Mouse (Mus musculus) midbrain, embryonic 14.5 days (tissue): ENCODE data around the gene Hcn2. TPM values are rescaled to one million over a fixed set of nuclear protein-coding genes. Genes with fewer than 3 reads are reported as not detected.
A peak's percentile ranks its signal among the peaks of the same experiment; 100 is the strongest.
"Not testable (repeated sequence)": the region's sequence is repeated elsewhere in the genome, so short reads cannot be mapped to it uniquely, and the experiment has no call there.

Source experiments
- ATAC-seq: fragments of 200-750 bp; cut with Nextera tagmentation; 2 replicates; pipeline ENCODE4 v1.8.0; 2017; ENCODE audit warnings: moderate number of reproducible peaks, moderate library complexity; ENCODE audit not compliant: low FRiP score, low TSS enrichment
- DNase-seq: peaks from one replicate; pipeline ENCODE4 v3.0.0-alpha.2; 2015
- H3K27ac ChIP-seq: fragments of 300-500 bp; sonication (generic); replicated peaks from 2 replicates; pipeline ENCODE4 v1.5.1; 2014; ENCODE audit warnings: mild to moderate bottlenecking, low read depth, low read length, moderate library complexity
- H3K27me3 ChIP-seq: fragments of 300-500 bp; sonication (generic); 2 replicates; pipeline ENCODE4 v1.6.1; 2014; ENCODE audit warnings: low read length, control low read depth, mixed read lengths; ENCODE audit not compliant: control insufficient read depth, insufficient read depth
- H3K36me3 ChIP-seq: fragments of 300-500 bp; sonication (generic); 2 replicates; pipeline ENCODE4 v1.6.1; 2014; ENCODE audit warnings: low read length, control low read depth; ENCODE audit not compliant: control insufficient read depth, insufficient read depth
- H3K4me1 ChIP-seq: fragments of 300-500 bp; sonication (generic); 2 replicates; pipeline ENCODE4 v1.6.1; 2014; ENCODE audit warnings: mild to moderate bottlenecking, antibody characterized with exemption, low read length, control low read depth; ENCODE audit not compliant: control insufficient read depth, insufficient read depth
- H3K4me2 ChIP-seq: fragments of 300-500 bp; sonication (generic); 2 replicates; pipeline ENCODE4 v1.6.1; 2014; ENCODE audit warnings: mild to moderate bottlenecking, low read length, moderate library complexity
- H3K4me3 ChIP-seq: fragments of 300-500 bp; sonication (generic); replicated peaks from 2 replicates; pipeline ENCODE4 v1.5.1; 2014; ENCODE audit warnings: low read depth, low read length
- H3K9ac ChIP-seq: fragments of 300-500 bp; sonication (generic); replicated peaks from 2 replicates; pipeline ENCODE4 v1.6.1; 2014; ENCODE audit warnings: mild to moderate bottlenecking, low read length, moderate library complexity
- H3K9me3 ChIP-seq: fragments of 300-500 bp; sonication (generic); 2 replicates; pipeline ENCODE4 v1.6.1; 2016; ENCODE audit warnings: low read length, control low read depth, mixed read lengths; ENCODE audit not compliant: control insufficient read depth
- WGBS: fragments of 180-500 bp; shearing (Covaris S2); extraction: QIAGEN DNeasy Blood & Tissue Kit; methylation state at CpG from one replicate; pipeline ENCODE4 v1.1.7; 2014; 5-methylcytosine and 5-hydroxymethylcytosine counted together
- polyA plus RNA-seq: library from polyadenylated mRNA; unstranded; fragments of >200 nt; fragmentation: Nextera tagmentation; extraction: Ambion mirVana; gene quantifications from 2 replicates; pipeline ENCODE4 v1.2.1, GENCODE M21; 2014

Hcn2 gene
- polyA plus RNA-seq, 1 experiment from 2014 or later, result 0.89 TPM

- peak overlapping the region; percentile 59 for H3K4me2 ChIP-seq
- ATAC-seq (peak; percentile 43), DNase-seq (no peak)
- H3K27me3 ChIP-seq, result no peaks in the 10 kb centered on the region
- H3K9me3 ChIP-seq, result no peaks in the 10 kb centered on the region
- no peak overlapping the region for H3K9ac ChIP-seq
- peaks cover 23% of the 10 kb centered on the region for H3K36me3 ChIP-seq
- peak overlapping the region; percentile 65; the same call in 1 of the 2 replicates for H3K4me3 ChIP-seq
- WGBS, result 23% methylated on average over 6 of the region's 6 CpGs
- H3K4me1 ChIP-seq, result peaks cover 10% of the 10 kb centered on the region; the same call in 1 of the 2 replicates
- no peak overlapping the region for H3K27ac ChIP-seq
Measured at GRCm38 (mm10) chr10:79746774-79747151, 30.3 kb downstream of the Hcn2 start.

GRCm38 (mm10) chr10:79748496-79748895, 32.1 kb downstream of the Hcn2 start:
- no peak for ATAC-seq
- H3K9me3 ChIP-seq, result no peaks in the 10 kb centered on the region
- 74% methylated on average over 6 of the region's 6 CpGs for WGBS
- no peak overlapping the region for H3K9ac ChIP-seq
- DNase-seq, result no peak
- H3K4me2 ChIP-seq, result no peak overlapping the region
- H3K27me3 ChIP-seq, result no peaks in the 10 kb centered on the region
- H3K4me1 ChIP-seq, result peaks cover 10% of the 10 kb centered on the region; the same call in 1 of the 2 replicates
- H3K27ac ChIP-seq, result no peak overlapping the region
- peaks cover 8% of the 10 kb centered on the region; the same call in 1 of the 2 replicates for H3K36me3 ChIP-seq
- H3K4me3 ChIP-seq, result no peak overlapping the region

- ATAC-seq, result peak; percentile 82
Measured at GRCm38 (mm10) chr10:79754856-79755516, 38.6 kb downstream of the Hcn2 start, which contains the start of gene Fgf22. Gene Fgf22 (plus strand): TSS chr10:79755076.

GRCm38 (mm10) chr10:79755854-79756253, 39.4 kb downstream of the Hcn2 start:
- 76% methylated on average over 3 of the region's 3 CpGs for WGBS
- 0 out of 2 replicates have a peak, but pooled peaks cover 3% of the 10 kb centered on the region for H3K4me1 ChIP-seq
- DNase-seq, result no peak
- no peak overlapping the region for H3K4me3 ChIP-seq
- no peaks in the 10 kb centered on the region for H3K9me3 ChIP-seq
- H3K36me3 ChIP-seq, result peaks cover 45% of the 10 kb centered on the region
- no peak for ATAC-seq
- no peak overlapping the region for H3K9ac ChIP-seq
- H3K27ac ChIP-seq, result no peak overlapping the region
- no peaks in the 10 kb centered on the region for H3K27me3 ChIP-seq
- H3K4me2 ChIP-seq, result no peak overlapping the region

More at GRCm38 (mm10) chr10:79754856-79755516, 38.6 kb downstream of the Hcn2 start, which contains the start of gene Fgf22:
- no peaks in the 10 kb centered on the region for H3K9me3 ChIP-seq
- WGBS, result under 1% methylated on average over 36 of the region's 36 CpGs
- peak within 1 kb of the TSS; percentile 39 for H3K4me3 ChIP-seq
- 0 out of 2 replicates have a peak, but pooled peaks cover 3% of the 10 kb centered on the region for H3K4me1 ChIP-seq
- DNase-seq, result peak; percentile 86
- peaks cover 37% of the 10 kb centered on the region for H3K36me3 ChIP-seq
- H3K4me2 ChIP-seq, result peak within 1 kb of the TSS; percentile 69
- peak within 1 kb of the TSS; percentile 51; the same call in 1 of the 2 replicates for H3K9ac ChIP-seq
- H3K27ac ChIP-seq, result no peak within 1 kb of the TSS
- no peaks in the 10 kb centered on the region for H3K27me3 ChIP-seq

GRCm38 (mm10) chr10:79756660-79757059, 40.2 kb downstream of the Hcn2 start:
- ATAC-seq (no peak), DNase-seq (no peak)
- no peaks in the 10 kb centered on the region for H3K27me3 ChIP-seq
- H3K4me1 ChIP-seq, result 0 out of 2 replicates have a peak, but pooled peaks cover 3% of the 10 kb centered on the region
- peaks cover 53% of the 10 kb centered on the region for H3K36me3 ChIP-seq
- no peak overlapping the region for H3K4me3 ChIP-seq
- H3K4me2 ChIP-seq, result no peak overlapping the region
- WGBS, result 91% methylated on average over 24 of the region's 24 CpGs
- H3K27ac ChIP-seq, result no peak overlapping the region
- no peak overlapping the region for H3K9ac ChIP-seq
- no peaks in the 10 kb centered on the region for H3K9me3 ChIP-seq

GRCm38 (mm10) chr10:79759675-79760074, 43.2 kb downstream of the Hcn2 start:
- H3K27ac ChIP-seq, H3K9ac ChIP-seq, H3K4me2 ChIP-seq, H3K4me1 ChIP-seq, H3K9me3 ChIP-seq, DNase-seq, H3K27me3 ChIP-seq, ATAC-seq, H3K4me3 ChIP-seq: not testable (repeated sequence)
- WGBS, result 97% methylated on average over 1 of the region's 1 CpGs
- H3K36me3 ChIP-seq, result peaks cover 61% of the 10 kb centered on the region

- Histone ChIP-seq H3K4me1 (peaks cover 11% of the 10 kb centered on the region), H3K9me3 (no peaks in the 10 kb centered on the region), H3K4me3 (no peak overlapping the region), H3K27me3 (no peaks in the 10 kb centered on the region), H3K36me3 (peaks cover 61% of the 10 kb centered on the region), H3K9ac (no peak overlapping the region), H3K4me2 (no peak overlapping the region), H3K27ac (no peak overlapping the region)
- no peak for DNase-seq
- no peak for ATAC-seq
- 93% methylated on average over 11 of the region's 11 CpGs for WGBS
Measured at GRCm38 (mm10) chr10:79760603-79761143, 44.2 kb downstream of the Hcn2 start.

- H3K4me3 ChIP-seq, result no peak overlapping the region
- WGBS, result 85% methylated on average over 3 of the region's 3 CpGs
- H3K9me3 ChIP-seq, result no peaks in the 10 kb centered on the region
- peaks cover 19% of the 10 kb centered on the region for H3K4me1 ChIP-seq
- H3K27ac ChIP-seq, result no peak overlapping the region
- peaks cover 42% of the 10 kb centered on the region for H3K36me3 ChIP-seq
- no peaks in the 10 kb centered on the region for H3K27me3 ChIP-seq
- no peak overlapping the region for H3K4me2 ChIP-seq
- ATAC-seq (no peak), DNase-seq (no peak)
- no peak overlapping the region for H3K9ac ChIP-seq
Measured at GRCm38 (mm10) chr10:79762875-79763274, 46.4 kb downstream of the Hcn2 start.

GRCm38 (mm10) chr10:79764234-79764633, 47.8 kb downstream of the Hcn2 start:
- H3K9me3 ChIP-seq, result no peaks in the 10 kb centered on the region
- no peak for ATAC-seq
- no peaks in the 10 kb centered on the region for H3K27me3 ChIP-seq
- H3K4me1 ChIP-seq, result peaks cover 24% of the 10 kb centered on the region
- no peak overlapping the region for H3K4me2 ChIP-seq
- DNase-seq, result no peak
- H3K9ac ChIP-seq, result no peak overlapping the region
- peaks cover 29% of the 10 kb centered on the region for H3K36me3 ChIP-seq
- no peak overlapping the region for H3K4me3 ChIP-seq
- H3K27ac ChIP-seq, result no peak overlapping the region
- WGBS, result 91% methylated on average over 7 of the region's 7 CpGs
